Mouse (Mus musculus) hindbrain, embryonic 10.5 days (tissue): Measurements from ENCODE around the gene Igf2r. TPM values are rescaled to one million over a fixed set of nuclear protein-coding genes. Genes with fewer than 3 reads are reported as not detected.

Experiments used
- DNase-seq: peaks from one replicate; pipeline ENCODE4 v3.0.0-alpha.2; 2017; ENCODE audit warnings: low spot score
- H3K27ac ChIP-seq: fragments of 300-500 bp; sonication (generic); 2 replicates; pipeline ENCODE4 v1.5.1; 2016; ENCODE audit warnings: mild to moderate bottlenecking, moderate library complexity
- H3K27me3 ChIP-seq: fragments of 300-500 bp; sonication (generic); 2 replicates; pipeline ENCODE4 v1.6.1; 2016; ENCODE audit warnings: mild to moderate bottlenecking; ENCODE audit not compliant: poor library complexity, insufficient read depth, severe bottlenecking
- H3K36me3 ChIP-seq: fragments of 300-500 bp; sonication (generic); 2 replicates; pipeline ENCODE4 v1.6.1; 2016; ENCODE audit warnings: mild to moderate bottlenecking, moderate library complexity
- H3K4me1 ChIP-seq: fragments of 300-500 bp; sonication (generic); replicated peaks from 2 replicates; pipeline ENCODE4 v1.6.1; 2016; ENCODE audit warnings: mild to moderate bottlenecking
- H3K4me3 ChIP-seq: fragments of 300-500 bp; sonication (generic); 2 replicates; pipeline ENCODE4 v1.5.1; 2016; ENCODE audit warnings: mild to moderate bottlenecking, moderate library complexity
- H3K9me3 ChIP-seq: fragments of 300-500 bp; sonication (generic); 2 replicates; pipeline ENCODE4 v1.6.1; 2016; ENCODE audit warnings: mild to moderate bottlenecking, moderate library complexity
- WGBS: fragments of 180-500 bp; shearing (Covaris S2); methylation state at CpG from one replicate; pipeline ENCODE4 v1.1.7; 2016; 5-methylcytosine and 5-hydroxymethylcytosine counted together
- polyA plus RNA-seq: library from polyadenylated mRNA; unstranded; fragments of >200 nt; fragmentation: Nextera tagmentation; extraction: Ambion mirVana; gene quantifications from 2 replicates; pipeline ENCODE4 v1.2.1, GENCODE M21; 2016

Igf2r gene
- polyA plus RNA-seq, 1 experiment from 2014 or later = 17.3 TPM

- Histone ChIP-seq H3K9me3 (no peaks in the 10 kb centered on the region), H3K36me3 (peaks cover 95% of the 10 kb centered on the region), H3K4me1 (peaks cover under 1% of the 10 kb centered on the region; the same call in 1 of the 2 replicates), H3K27ac (no peak overlapping the region), H3K27me3 (no peaks in the 10 kb centered on the region), H3K4me3 (no peak overlapping the region)
- DNase-seq = no peak
- WGBS = 85% methylated on average over 4 of the region's 4 CpGs
These were observed 52.0 kb downstream of the Igf2r start for GRCm38 (mm10) chr17:12717445-12717844.

DNA sequence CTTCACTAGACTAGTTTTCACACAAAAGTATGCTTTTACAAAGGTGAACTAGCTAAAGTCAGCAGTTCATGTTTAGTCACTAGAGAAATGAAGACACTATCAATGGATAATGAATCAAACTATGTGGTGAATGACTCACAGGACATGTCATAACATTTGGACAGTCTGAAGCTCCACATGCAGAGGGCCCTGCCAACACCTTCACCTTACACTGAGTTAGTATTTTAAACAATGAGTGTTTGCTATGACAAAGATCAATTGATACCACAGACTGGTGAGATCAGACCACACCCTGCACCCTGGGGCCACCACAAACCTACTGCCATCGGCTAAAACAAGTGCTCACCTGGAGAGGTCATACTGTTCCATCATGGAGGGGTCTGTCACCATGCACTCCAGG lies 54.4 kb downstream of the Igf2r start:
- no peaks in the 10 kb centered on the region for H3K4me1 ChIP-seq
- 81% methylated on average over 1 of the region's 1 CpGs for WGBS
- no peaks in the 10 kb centered on the region for H3K27me3 ChIP-seq
- peaks cover 100% of the 10 kb centered on the region for H3K36me3 ChIP-seq
- no peak overlapping the region for H3K4me3 ChIP-seq
- H3K9me3 ChIP-seq = no peaks in the 10 kb centered on the region
- no peak overlapping the region for H3K27ac ChIP-seq
- DNase-seq = no peak

GRCm38 (mm10) chr17:12714080-12714561 lies 55.3 kb downstream of the Igf2r start:
- DNase-seq = no peak
- no peaks in the 10 kb centered on the region for H3K4me1 ChIP-seq
- no peaks in the 10 kb centered on the region for H3K9me3 ChIP-seq
- H3K27me3 ChIP-seq = no peaks in the 10 kb centered on the region
- no peak overlapping the region for H3K4me3 ChIP-seq
- WGBS = 85% methylated on average over 5 of the region's 5 CpGs
- H3K27ac ChIP-seq = no peak overlapping the region
- H3K36me3 ChIP-seq = peaks cover 99% of the 10 kb centered on the region

DNA sequence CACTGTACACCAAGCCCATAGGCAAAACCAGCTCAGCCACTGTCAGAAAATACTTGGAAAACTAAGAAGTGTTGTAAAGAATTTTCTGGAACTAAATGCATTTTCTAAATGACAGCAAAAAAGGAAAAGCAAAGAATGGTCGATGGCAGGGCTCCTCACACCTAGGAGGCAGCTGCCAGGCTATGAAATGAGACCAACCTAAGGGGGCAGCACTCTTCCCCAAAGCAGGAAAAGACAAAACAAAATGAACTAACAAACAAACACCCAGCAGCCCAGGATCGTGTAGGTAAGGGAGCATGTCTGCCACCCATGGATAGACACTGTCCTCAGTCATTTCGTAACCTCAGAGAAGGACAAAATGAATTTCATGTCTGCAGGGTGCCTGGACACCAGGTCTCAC lies 56.5 kb downstream of the Igf2r start:
- Histone ChIP-seq H3K9me3 (no peaks in the 10 kb centered on the region), H3K4me1 (no peaks in the 10 kb centered on the region), H3K27me3 (no peaks in the 10 kb centered on the region), H3K27ac (no peak overlapping the region), H3K4me3 (no peak overlapping the region), H3K36me3 (peaks cover 99% of the 10 kb centered on the region)
- 89% methylated on average over 3 of the region's 3 CpGs for WGBS
- no peak for DNase-seq

DNA sequence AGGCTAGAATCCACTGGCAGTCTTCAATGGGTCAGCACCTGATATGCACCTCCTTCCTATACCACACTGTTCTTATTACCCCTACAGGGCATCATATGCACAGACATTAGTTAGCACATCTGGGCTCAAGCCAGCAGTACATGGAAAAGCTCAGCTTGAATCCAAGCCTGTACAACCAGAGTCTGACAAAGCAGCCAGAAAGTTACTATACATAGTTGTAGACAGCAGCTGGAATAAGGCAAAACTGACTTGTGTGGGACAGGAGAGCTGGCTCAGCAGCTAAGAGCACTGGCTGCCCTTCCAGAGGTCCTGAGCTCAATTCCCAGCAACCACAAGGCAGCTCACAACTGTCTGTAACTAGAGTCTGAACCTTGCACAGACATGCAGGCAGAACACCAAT lies 57.3 kb downstream of the Igf2r start:
- peaks cover 99% of the 10 kb centered on the region for H3K36me3 ChIP-seq
- H3K27me3 ChIP-seq = no peaks in the 10 kb centered on the region
- no peaks in the 10 kb centered on the region for H3K4me1 ChIP-seq
- H3K9me3 ChIP-seq = no peaks in the 10 kb centered on the region
- no peak overlapping the region for H3K27ac ChIP-seq
- no peak overlapping the region for H3K4me3 ChIP-seq
- no peak for DNase-seq

DNA sequence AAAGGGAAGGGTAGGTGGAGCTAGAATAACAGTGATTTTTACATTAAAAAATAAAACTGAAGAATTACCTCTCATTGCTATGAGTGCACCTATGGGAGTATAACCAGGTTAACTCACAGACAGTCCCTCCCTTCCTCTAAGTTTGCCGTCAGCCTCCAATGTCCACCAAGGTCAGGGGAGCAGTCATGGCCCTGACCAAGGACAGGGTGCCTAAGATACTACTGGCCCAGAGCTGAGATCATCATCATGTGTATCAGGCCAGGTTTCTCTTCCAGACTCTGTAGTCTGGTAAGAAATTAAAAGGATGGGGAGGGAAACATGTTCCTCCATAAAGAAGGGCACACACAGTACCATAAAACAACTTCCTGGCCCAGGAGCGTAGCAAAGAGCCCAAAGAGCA lies 58.5 kb downstream of the Igf2r start:
- Histone ChIP-seq H3K27me3 (no peaks in the 10 kb centered on the region), H3K27ac (no peak overlapping the region), H3K9me3 (no peaks in the 10 kb centered on the region), H3K4me1 (no peaks in the 10 kb centered on the region), H3K4me3 (no peak overlapping the region), H3K36me3 (peaks cover 94% of the 10 kb centered on the region)
- DNase-seq = no peak
- WGBS = 93% methylated on average over 2 of the region's 2 CpGs

DNA sequence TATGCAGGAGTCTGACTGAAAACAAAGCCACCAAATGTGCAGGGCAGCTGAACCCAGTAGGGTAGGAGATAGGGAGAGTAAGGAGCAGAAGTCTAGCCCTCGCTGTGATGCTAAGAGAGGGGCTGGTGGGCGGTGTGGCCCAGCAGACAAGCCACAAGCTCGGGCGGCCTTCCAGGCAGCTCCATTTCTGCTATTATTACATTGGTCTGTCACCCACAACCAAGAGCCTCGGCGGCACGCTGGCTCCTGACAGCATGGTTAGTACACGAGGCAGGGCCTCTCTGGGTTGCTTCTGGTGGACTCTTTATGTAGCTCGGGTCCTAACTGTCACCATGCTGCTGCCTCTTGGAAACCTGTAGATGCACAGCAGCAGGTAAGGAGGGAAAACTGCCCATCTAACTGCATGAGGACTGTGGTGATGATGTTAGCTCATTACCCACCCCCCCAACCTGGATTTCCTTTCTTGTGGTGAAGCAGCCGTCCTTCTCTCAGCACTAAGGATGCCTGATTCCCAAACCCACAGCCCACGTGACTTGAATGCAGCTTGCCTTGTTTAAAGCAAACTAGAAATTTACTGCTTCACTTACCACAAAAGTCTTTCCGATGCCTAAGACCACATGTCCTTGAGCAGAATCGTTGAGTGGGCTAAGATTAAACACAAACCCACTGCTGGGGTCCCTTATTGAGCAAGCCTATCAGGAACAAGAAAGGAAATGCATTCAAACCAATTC lies 59.2 kb downstream of the Igf2r start:
- WGBS = 93% methylated on average over 13 of the region's 13 CpGs
- no peaks in the 10 kb centered on the region for H3K27me3 ChIP-seq
- DNase-seq = no peak
- H3K9me3 ChIP-seq = no peaks in the 10 kb centered on the region
- no peaks in the 10 kb centered on the region for H3K4me1 ChIP-seq
- peaks cover 94% of the 10 kb centered on the region for H3K36me3 ChIP-seq
- no peak overlapping the region for H3K4me3 ChIP-seq
- no peak overlapping the region for H3K27ac ChIP-seq

DNA sequence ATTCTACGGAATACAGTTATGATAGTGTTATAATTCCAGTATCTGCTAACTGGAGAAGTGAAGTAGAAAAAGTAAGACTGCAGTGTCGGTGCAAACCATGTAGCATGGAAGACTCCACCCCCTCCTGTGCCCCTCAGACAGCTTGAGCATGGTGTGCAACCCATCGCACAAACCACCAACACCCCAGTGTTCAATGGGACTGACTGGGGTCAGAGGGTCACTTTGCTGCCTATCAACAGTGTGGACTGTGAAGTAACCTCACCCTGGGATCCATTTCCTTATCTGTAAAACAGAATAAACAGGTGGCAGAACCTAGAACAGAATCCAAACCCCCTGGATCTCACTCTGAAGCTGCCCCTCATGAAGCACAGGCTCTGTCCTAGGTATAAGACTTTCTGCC lies 61.1 kb downstream of the Igf2r start:
- no peak overlapping the region for H3K27ac ChIP-seq
- H3K4me3 ChIP-seq = no peak overlapping the region
- no peaks in the 10 kb centered on the region for H3K27me3 ChIP-seq
- no peaks in the 10 kb centered on the region for H3K9me3 ChIP-seq
- DNase-seq = no peak
- H3K4me1 ChIP-seq = no peaks in the 10 kb centered on the region
- WGBS = 89% methylated on average over 3 of the region's 3 CpGs
- H3K36me3 ChIP-seq = peaks cover 94% of the 10 kb centered on the region

GRCm38 (mm10) chr17:12706590-12707049 lies 62.8 kb downstream of the Igf2r start:
- Histone ChIP-seq H3K36me3 (peaks cover 94% of the 10 kb centered on the region), H3K27me3 (no peaks in the 10 kb centered on the region), H3K4me3 (no peak overlapping the region), H3K27ac (no peak overlapping the region), H3K4me1 (no peaks in the 10 kb centered on the region), H3K9me3 (no peaks in the 10 kb centered on the region)
- 90% methylated on average over 10 of the region's 10 CpGs for WGBS
- no peak for DNase-seq

- WGBS = 93% methylated on average over 5 of the region's 5 CpGs
- H3K36me3 ChIP-seq = peaks cover 94% of the 10 kb centered on the region
- no peak overlapping the region for H3K27ac ChIP-seq
- no peak overlapping the region for H3K4me3 ChIP-seq
- H3K9me3 ChIP-seq = no peaks in the 10 kb centered on the region
- no peaks in the 10 kb centered on the region for H3K27me3 ChIP-seq
- DNase-seq = no peak
- H3K4me1 ChIP-seq = no peaks in the 10 kb centered on the region
These were observed 66.6 kb downstream of the Igf2r start for GRCm38 (mm10) chr17:12702901-12703300.

- Histone ChIP-seq H3K27me3 (no peaks in the 10 kb centered on the region), H3K9me3 (no peaks in the 10 kb centered on the region), H3K4me3 (no peak overlapping the region), H3K36me3 (peaks cover 100% of the 10 kb centered on the region), H3K4me1 (no peaks in the 10 kb centered on the region), H3K27ac (no peak overlapping the region)
- WGBS = 98% methylated on average over 6 of the region's 6 CpGs
- no peak for DNase-seq
These were observed 69.1 kb downstream of the Igf2r start for GRCm38 (mm10) chr17:12700373-12700772.

DNA sequence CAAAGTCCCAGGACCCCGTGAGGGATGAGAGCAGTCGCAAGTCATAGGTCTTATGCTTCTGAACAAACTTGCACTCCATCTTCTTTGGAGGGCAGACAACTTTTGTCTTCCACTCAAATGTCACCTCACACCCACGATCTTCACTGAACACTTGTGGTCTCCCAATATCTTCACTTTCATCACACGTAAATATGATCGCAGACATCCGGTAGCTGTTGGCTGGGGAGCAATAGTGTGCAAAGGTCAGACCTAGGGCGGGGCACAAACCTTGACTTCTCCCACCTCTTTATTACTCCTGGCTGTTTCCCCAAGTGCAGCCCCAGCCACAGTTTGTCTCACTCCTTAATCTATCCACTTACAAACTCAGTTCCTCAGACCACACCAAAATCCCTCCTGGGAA lies 77.6 kb downstream of the Igf2r start:
- Histone ChIP-seq H3K27ac (no peak overlapping the region), H3K27me3 (no peaks in the 10 kb centered on the region), H3K9me3 (no peaks in the 10 kb centered on the region), H3K4me3 (no peak overlapping the region), H3K36me3 (peaks cover 97% of the 10 kb centered on the region), H3K4me1 (no peaks in the 10 kb centered on the region)
- no peak for DNase-seq
- 95% methylated on average over 7 of the region's 7 CpGs for WGBS

DNA sequence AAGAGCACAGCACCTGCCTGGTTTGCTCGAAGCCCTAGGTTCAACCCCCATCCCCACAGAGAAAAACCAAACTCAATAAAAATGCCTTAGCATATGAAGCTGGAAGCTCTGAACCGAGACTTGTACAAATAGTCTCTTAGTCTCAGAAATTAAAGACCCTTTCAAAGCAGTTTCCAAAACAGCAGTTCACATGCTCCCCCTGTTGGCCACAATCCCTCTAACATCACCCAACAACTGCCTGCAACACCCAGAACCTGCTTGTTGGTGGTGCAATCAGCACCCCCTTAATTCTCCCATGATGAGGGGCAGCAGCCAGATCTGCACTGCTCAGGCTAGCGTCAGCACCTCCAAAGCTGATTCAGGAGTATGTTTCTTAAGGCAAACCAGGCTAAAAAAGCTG lies 79.9 kb downstream of the Igf2r start:
- WGBS = 82% methylated on average over 3 of the region's 3 CpGs
- peak; percentile 14 for DNase-seq
- Histone ChIP-seq H3K36me3 (peaks cover 100% of the 10 kb centered on the region), H3K4me1 (no peaks in the 10 kb centered on the region), H3K9me3 (no peaks in the 10 kb centered on the region), H3K27ac (no peak overlapping the region), H3K27me3 (no peaks in the 10 kb centered on the region), H3K4me3 (no peak overlapping the region)
